Mouse (Mus musculus) embryo, embryonic 10 days (tissue): ENCODE results near the gene Cyb561.

ENCODE experiments used
- DNase-seq: peaks from one replicate; pipeline ENCODE4 v3.0.0-alpha.2; 2015; ENCODE audit warnings: low spot score

Gene Cyb561

GRCm38 (mm10) chr11:105921275-105921674, 31.9 kb downstream of the Cyb561 start:
- no peak for DNase-seq

DNA sequence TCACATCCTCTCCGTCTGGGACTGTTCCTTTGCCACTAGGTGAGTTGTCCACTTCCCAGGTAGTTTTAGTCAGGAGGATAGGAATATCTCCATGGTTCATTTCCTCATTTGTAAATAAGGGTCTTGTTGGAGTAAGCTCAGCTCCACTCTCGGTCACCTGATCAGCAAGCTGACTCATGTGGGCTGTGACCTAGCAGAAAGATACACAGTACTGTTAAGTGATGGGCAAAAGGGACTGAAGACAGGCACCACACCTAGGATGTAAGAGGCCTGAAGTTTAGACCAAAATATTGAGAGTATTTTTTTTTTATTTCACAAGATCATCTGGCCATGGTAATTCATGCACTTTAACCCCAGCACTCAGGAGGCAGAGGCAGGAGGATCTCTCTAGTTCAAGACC, 32.3 kb downstream of the Cyb561 start:
- DNase-seq, result no peak

DNA sequence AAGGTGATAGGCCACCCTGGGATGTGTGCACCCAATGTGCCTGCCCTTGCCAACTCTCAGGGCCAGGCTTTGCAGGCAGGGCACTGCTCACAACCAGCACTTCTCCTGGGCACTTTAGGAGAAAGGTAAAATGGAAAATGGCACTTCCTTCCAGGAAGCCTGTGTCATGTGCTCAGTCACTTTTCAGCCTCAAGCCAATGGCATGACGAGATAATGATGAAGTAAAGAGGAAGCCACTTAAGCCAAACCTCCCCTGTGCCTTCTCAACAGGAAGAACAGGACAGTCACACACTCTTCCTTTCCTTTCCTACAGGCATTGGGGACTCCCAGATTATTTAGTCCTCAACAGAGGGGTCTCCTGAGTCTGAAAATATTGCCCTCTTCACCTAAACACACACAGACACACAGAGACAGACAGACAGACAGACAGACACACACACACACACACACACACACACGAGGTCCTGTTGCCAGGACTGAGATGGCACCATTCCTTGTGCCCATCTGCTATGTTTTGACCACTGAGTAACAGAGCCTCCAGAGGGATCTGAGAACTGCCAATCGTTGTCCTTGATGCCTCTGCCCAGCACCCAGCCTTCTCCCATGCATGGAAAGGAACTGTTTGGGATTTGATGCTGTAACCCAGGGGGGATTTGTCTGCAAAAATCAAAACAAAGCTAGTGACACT, 32.9 kb downstream of the Cyb561 start:
- DNase-seq, result no peak

DNA sequence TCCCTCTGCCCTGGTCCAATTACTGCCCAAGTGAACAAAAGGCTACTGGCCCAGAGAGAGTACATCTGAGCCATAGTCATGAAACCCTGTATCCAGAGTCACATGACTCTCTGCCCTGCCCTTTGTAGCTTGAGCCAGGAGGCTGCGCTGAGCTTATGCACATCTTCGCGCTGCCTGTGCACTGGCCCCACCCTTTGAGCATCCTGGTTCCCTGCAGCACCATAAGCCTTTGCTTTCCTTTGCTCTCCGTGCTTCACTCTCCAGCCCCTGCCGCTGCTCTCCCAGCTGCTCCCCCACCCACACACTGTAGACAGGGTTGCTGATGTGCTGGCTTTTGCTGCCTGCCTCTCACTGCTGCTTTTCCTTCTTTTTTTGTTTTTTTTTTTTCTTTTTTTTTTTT, 39.6 kb downstream of the Cyb561 start:
- no peak for DNase-seq

DNA sequence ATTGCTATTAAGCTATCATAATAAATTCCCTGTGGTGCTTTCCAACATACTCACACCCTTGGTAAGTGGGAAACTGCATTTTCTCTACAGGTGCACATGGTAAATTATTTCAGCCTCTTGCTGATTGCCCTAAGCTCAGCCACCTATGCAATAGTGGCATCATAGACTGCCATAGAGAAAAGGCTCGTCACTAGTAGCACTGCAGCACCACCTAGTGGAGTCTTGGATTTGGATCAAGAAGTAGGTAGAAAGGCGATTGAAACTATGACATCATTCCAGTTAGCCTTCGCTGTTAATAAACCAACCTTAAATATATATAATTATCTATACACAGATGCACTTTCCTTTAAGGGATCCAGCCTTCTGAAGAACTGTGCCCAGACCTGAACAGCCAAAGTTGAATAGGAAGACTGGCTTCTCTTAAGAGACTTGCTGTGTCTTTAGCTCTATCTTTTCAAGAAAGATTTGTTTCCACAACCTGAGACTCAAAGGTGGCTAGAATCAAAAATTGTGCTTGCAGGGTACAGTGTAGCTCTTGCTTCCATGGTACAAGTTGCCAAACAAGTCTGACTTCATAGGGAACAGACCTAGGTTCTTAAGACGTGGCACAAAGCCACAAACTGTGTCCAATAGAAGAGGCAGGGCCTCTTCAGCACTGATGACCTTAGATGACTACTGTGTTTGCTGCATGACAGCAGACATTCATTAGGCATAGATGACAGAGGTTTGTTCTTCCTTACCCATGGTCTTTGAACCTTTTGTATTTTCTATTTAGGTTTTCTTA, 41.4 kb downstream of the Cyb561 start:
- peak; percentile 90 for DNase-seq

DNA sequence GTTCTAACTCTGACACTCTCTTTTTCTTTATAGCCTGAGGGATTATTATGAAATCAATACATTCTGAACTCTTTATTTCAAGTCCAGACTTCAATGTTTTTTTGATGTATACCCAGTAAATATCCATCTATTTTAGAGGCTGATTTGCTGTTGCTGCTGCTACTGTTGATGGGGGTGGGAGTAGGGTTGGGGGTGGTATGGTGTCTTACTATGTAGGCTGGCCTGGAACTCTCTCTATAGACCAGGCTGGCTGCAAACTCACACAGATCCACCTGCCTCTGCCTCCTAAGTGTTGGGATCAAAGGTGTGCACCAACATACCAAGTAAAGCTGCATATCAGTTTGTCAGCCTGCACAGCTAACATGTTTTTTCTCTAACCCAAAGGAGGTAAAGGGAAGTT, 42.0 kb downstream of the Cyb561 start:
- no peak for DNase-seq

- DNase-seq, result no peak
Observed at GRCm38 (mm10) chr11:105909617-105910016, 43.5 kb downstream of the Cyb561 start.

GRCm38 (mm10) chr11:105908926-105909325, 44.2 kb downstream of the Cyb561 start:
- DNase-seq, result no peak

DNA sequence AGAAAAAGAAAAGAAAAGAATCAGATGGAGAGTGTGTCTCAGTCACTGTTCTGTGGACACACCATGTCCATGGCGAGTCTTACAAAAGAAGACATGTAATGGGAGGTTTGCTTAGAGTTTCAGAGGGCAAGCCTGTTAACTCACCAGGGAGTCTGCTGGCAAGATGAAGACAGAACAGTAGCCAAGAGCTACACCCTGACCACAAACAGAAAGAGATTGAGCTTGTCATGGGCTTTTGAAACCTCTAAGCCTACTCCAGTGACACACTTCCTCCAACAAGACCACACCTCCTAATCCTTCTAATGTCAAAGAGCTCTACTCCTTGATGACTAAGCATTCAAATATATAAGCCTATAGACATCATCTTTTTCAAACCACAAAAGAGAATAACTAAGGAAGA, 45.8 kb downstream of the Cyb561 start:
- no peak for DNase-seq

DNA sequence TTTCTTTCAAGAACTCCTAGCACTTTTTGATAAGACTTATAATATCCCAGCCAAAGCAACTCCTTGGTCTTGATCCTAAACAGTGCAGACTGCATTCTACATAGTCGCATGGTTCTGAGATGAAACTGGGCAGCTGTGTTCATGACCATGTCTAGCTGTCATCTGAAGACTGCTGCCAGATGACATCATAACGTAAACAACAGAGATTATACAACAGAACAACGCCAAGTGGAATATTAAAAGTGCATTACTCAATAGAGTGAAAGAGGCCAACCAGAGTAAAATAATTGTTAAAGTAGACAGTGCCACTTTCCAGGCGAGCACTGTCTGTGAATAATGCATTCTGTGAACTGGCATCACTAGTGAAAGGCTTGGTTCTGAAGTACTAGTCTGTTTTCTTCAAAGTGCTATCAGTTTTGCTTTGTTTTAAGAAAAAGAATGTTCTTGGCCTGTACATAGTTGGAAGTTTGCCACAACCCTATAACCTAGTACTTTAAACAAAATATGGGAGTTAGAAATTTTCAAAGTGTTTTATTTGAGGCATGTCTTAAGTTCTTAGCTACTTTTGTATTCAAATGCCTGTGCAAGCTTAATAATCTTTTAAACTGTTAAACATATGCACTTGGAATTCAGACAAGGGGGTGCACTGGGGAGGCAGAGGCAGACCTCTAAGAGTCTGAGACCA, 47.5 kb downstream of the Cyb561 start:
- no peak for DNase-seq

GRCm38 (mm10) chr11:105902956-105903355, 50.2 kb downstream of the Cyb561 start:
- no peak for DNase-seq

- no peak for DNase-seq
Observed at GRCm38 (mm10) chr11:105901501-105901900, 51.6 kb downstream of the Cyb561 start.

DNA sequence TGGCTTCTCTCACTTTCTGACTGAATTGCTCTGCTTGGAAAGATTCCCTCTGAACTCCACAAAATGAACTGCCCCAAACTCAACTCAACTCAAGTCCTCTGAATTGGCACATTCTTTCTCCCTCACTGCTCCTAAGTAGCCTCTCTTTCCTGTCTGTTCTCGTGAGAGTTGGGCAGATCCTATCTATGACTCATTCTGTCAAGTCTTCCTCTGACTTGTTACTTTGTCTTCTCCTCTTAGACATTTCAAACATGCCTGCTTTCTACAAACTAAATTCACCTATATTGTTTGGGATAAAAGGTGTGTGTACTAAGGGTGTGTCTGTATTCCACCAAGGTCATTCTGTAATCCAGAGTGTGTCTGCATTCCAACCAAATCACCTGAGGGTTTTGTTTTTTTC, 54.0 kb downstream of the Cyb561 start:
- no peak for DNase-seq

GRCm38 (mm10) chr11:105887281-105887680, 65.9 kb downstream of the Cyb561 start:
- no peak for DNase-seq

DNA sequence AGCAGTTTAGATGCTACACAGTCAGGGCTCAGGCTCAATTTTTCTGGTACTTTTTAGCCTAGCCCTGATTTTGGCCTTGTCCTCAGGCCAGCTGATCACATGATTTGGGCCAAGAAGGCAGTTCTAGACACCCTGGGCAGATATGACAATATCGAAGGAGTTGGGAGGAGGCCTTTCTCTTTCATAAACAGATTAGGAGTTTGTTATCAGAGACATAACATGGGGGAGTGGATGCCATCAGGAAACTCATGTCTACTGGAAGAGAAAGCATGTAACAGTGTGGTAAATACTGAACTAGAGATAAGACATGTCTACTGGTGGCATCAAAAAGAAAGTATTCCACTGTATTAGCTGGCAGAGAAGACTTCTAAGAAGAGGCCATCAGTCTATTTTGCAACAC, 67.6 kb downstream of the Cyb561 start:
- no peak for DNase-seq
